8 mouse cellular contexts compared by ENCODE assay signal in genomic region chr5:144357881-144358591, GRCm38 (mm10). TPM values are rescaled to one million over a fixed set of nuclear protein-coding genes. Genes with fewer than 3 reads are reported as not detected.
DNase-seq lines count a peak whose midpoint lies in the region; ATAC-seq and TF ChIP-seq lines count a peak whose summit lies in the region.

Gene Baiap2l1, minus strand, starts transcription at chr5:144358112.

- peak; percentile 74 to 79 for ATAC-seq in hematopoietic stem cell, adult 5-6 weeks (replicated peaks in 1 of 2; ENCODE audit: insufficient read depth in 1 of 2, low FRiP score in 2 of 2, low TSS enrichment in 1 of 2, low read depth in 1 of 2, poor library complexity in 2 of 2, severe bottlenecking in 2 of 2)
- peak; percentile 96 for ATAC-seq in lung, embryonic 15.5 days (ENCODE audit: borderline replicate concordance, extremely low read depth, low FRiP score, low TSS enrichment)

- no peaks in the 10 kb centered on the region for H3K36me3 ChIP-seq in ES-E14 (ENCODE audit: control insufficient read depth, insufficient read depth, low read length, poor library complexity, severe bottlenecking)
- H3K36me3 ChIP-seq in lung, embryonic 15.5 days: no peaks in the 10 kb centered on the region

- H3K4me2 ChIP-seq in lung, embryonic 15.5 days: peak within 1 kb of the TSS; percentile 91

- peaks cover 8% of the 10 kb centered on the region; the same call in 1 of the 2 replicates for H3K27me3 ChIP-seq in lung, embryonic 15.5 days

- H3K27ac ChIP-seq in ES-E14 (ENCODE audit: insufficient read depth, low read depth, low read length, poor library complexity, severe bottlenecking): no peak within 1 kb of the TSS
- peak within 1 kb of the TSS; percentile 65 for H3K27ac ChIP-seq in lung, embryonic 15.5 days

- peak within 1 kb of the TSS; percentile 71 to 97 for H3K4me3 ChIP-seq in ES-E14 (ENCODE audit: insufficient read depth in 1 of 2, low read depth in 1 of 2, low read length in 2 of 2, poor library complexity in 1 of 2, severe bottlenecking in 1 of 2)
- H3K4me3 ChIP-seq in lung, embryonic 15.5 days: peak within 1 kb of the TSS; percentile 55

- no peaks in the 10 kb centered on the region for H3K9me3 ChIP-seq in ES-E14 (ENCODE audit: control insufficient read depth, insufficient read depth, low read depth, low read length)
- no peaks in the 10 kb centered on the region for H3K9me3 ChIP-seq in lung, embryonic 15.5 days

- in situ Hi-C loops in ES-E14 (cut with MboI; ENCODE audit: low sequenced_read_pairs in 2 of 2, unreplicated experiment in 2 of 2): no loop called here

- H3K4me1 ChIP-seq in ES-E14 (ENCODE audit: control insufficient read depth in 2 of 2, insufficient read depth in 2 of 2, low read length in 2 of 2, poor library complexity in 1 of 2): no peaks in the 10 kb centered on the region; a peak in 2 of 4 replicates
- peaks cover 12% of the 10 kb centered on the region; the same call in 1 of the 2 replicates for H3K4me1 ChIP-seq in lung, embryonic 15.5 days

- WGBS in lung, embryonic 15.5 days: under 1% methylated on average over 60 of the region's 60 CpGs

- DNase-seq in ES-E14 (ENCODE audit: low read depth, low spot score): peak; percentile 98
- DNase-seq in cerebellum, adult 9-10 months: peak; percentile 23
- DNase-seq in forelimb bud, embryonic 11.5 days (ENCODE audit: low read depth, low spot score): peak; percentile 91
- DNase-seq in layer of hippocampus, adult 9-10 months (ENCODE audit: low spot score): peak; percentile 20
- DNase-seq in ovary, adult 18-20 months (ENCODE audit: low spot score): peak; percentile 92
- DNase-seq in thymus, postnatal 0 days (ENCODE audit: low spot score): peak; percentile 66

- peak within 1 kb of the TSS; percentile 60 for H3K9ac ChIP-seq in ES-E14 (ENCODE audit: insufficient read depth, low read depth, low read length, poor library complexity, severe bottlenecking)
- H3K9ac ChIP-seq in lung, embryonic 15.5 days: peak within 1 kb of the TSS; percentile 55

TF ChIP-seq in ES-E14, 5 proteins besides CTCF, POLR2A, EP300 and RAD21:
- TF ChIP-seq MAFK (IDR thresholded peaks at IDR 0.05; ENCODE audit: insufficient read depth, low read depth, low read length) (no peak), ZNF384 (IDR thresholded peaks at IDR 0.05; ENCODE audit: low read depth, low read length) (no peak), CHD2 (IDR thresholded peaks at IDR 0.05; ENCODE audit: low read depth, low read length) (no peak), HCFC1 (IDR thresholded peaks at IDR 0.05; ENCODE audit: borderline replicate concordance, insufficient read depth, low read length) (no peak), ZC3H11A (IDR thresholded peaks at IDR 0.05; ENCODE audit: borderline replicate concordance, low read depth, low read length) (no peak)

RNA-seq across cellular contexts. Expression of gene Baiap2l1, which starts in this region (rescaled TPM):
- 0.69 and 1.4 TPM in 2 replicates for total RNA-seq in ES-E14 (2012; rRNA removed)
- total RNA-seq in hematopoietic stem cell, adult 5-6 weeks (2017): not detected in 2 replicates
- polyA plus RNA-seq in lung, embryonic 15.5 days (2015; fragmentation: Nextera tagmentation; extraction: Ambion mirVana): 9.8 and 11.1 TPM in 2 replicates
- 2.3 and 2.7 TPM in 2 replicates for polyA plus RNA-seq in thymus, postnatal 0 days (2015; fragmentation: Nextera tagmentation; extraction: Ambion mirVana)

Comparison
In these comparisons a context has a peak if more than half of its experiments do, and no peak if none do; other contexts are left out.
1. Peak in ATAC-seq in hematopoietic stem cell, adult 5-6 weeks; RNA of the gene not detected or under 1 TPM.
2. DNase-seq: peak in every context shown above with its lines; median percentile 98 in ES-E14; 92 in ovary, adult 18-20 months; 91 in forelimb bud, embryonic 11.5 days; 66 in thymus, postnatal 0 days; 23 in cerebellum, adult 9-10 months; 20 in layer of hippocampus, adult 9-10 months.